Mouse (Mus musculus): ENCODE measurements around the gene Dync1i1.

Dync1i1 gene

GRCm38 (mm10) chr6:6058548-6058947 is 333.1 kb downstream of the Dync1i1 start:
- DNase-seq (ENCODE audit: low spot score in 2 of 2): no peak

GRCm38 (mm10) chr6:6067201-6067600 is 341.8 kb downstream of the Dync1i1 start:
- DNase-seq (ENCODE audit: low spot score in 2 of 2): no peak

- no peak for DNase-seq (ENCODE audit: low spot score in 2 of 2)
Measured at GRCm38 (mm10) chr6:6070015-6070414, 344.6 kb downstream of the Dync1i1 start.

GRCm38 (mm10) chr6:6071038-6071437 is 345.6 kb downstream of the Dync1i1 start:
- DNase-seq (ENCODE audit: low spot score in 2 of 2): no peak

- no peak for DNase-seq (ENCODE audit: low spot score in 2 of 2)
Measured at GRCm38 (mm10) chr6:6075940-6076447, 350.6 kb downstream of the Dync1i1 start.

GRCm38 (mm10) chr6:6077234-6077633 is 351.8 kb downstream of the Dync1i1 start:
- DNase-seq (ENCODE audit: low spot score in 2 of 2): peak in 1 of 2 experiments; percentile 12
